Comparison of ENCODE assay signal across 8 mouse cellular contexts in the genomic region with DNA sequence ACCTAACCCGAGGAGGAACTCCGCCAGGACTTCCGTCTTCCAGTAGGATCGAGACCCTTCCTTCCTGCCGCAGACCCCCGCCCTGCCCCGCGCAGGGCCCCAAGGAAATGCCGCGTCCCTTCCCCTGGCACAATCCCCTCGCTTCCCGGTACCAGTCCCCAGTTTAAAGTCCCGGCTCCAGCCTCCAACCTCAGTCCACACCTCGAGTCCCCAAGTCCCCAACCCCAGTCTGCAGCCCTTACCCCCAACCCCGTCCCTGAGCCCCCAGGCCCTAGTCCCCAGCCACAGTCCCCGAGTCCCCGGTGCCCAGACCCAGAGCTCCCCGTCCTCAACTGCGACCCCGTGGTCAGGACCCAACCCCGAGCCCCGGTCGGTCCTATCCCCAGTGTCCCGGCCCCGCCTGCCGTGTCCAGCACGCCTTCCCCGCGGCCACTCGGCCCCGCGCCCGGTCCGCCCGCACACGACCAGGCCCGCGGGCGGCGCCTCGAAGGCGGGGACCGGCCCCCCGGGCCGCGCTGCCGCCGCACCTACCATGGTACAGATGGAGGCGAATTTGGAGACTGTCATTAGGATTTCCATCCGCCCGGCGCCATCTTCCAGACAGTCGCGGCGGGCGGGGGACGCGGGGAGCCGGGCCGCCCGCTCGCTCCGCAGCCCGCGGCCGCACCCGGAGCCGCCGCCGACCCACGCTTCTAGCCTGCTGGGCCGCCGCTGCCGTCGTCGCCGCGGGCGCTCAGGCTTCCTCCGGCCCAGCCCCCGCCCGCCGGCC. TPM values are rescaled to one million over a fixed set of nuclear protein-coding genes. Genes with fewer than 3 reads are reported as not detected.
DNase-seq lines count a peak whose midpoint lies in the region; ATAC-seq and TF ChIP-seq lines count a peak whose summit lies in the region.

No protein-coding gene starts in this region.

- ATAC-seq in forebrain, embryonic 12.5 days (ENCODE audit: low FRiP score) = peak; percentile 73
- peak; percentile 54 for ATAC-seq in hindbrain, embryonic 16.5 days
- peak; percentile 46 for ATAC-seq in liver, postnatal 0 days
- ATAC-seq in neural tube, embryonic 15.5 days (ENCODE audit: low FRiP score) = peak; percentile 68
- no peak; the same call in 1 of the 2 replicates for ATAC-seq in megakaryocyte progenitor cell, adult 5-6 weeks (replicated peaks; ENCODE audit: poor library complexity)

- peak; percentile 59 to 62 for DNase-seq in right cerebral cortex, postnatal 10 days (ENCODE audit: low spot score in 2 of 2)
- DNase-seq in right cerebral cortex, adult 2 months (ENCODE audit: low spot score in 2 of 2) = no peak
- DNase-seq in liver, postnatal 0 days = no peak

- peak overlapping the region; percentile 93 for H3K9ac ChIP-seq in forebrain, embryonic 12.5 days
- H3K9ac ChIP-seq in hindbrain, embryonic 16.5 days (ENCODE audit: low read depth, low read length) = peak overlapping the region; percentile 98
- peak overlapping the region; percentile 92 for H3K9ac ChIP-seq in liver, postnatal 0 days (replicated peaks)
- H3K9ac ChIP-seq in neural tube, embryonic 15.5 days (replicated peaks) = peak overlapping the region; percentile 92

- peak overlapping the region; percentile 89 for H3K4me3 ChIP-seq in bone marrow macrophage, adult 2 months (ENCODE audit: insufficient read depth, low read length)
- H3K4me3 ChIP-seq in forebrain, embryonic 12.5 days (replicated peaks) = peak overlapping the region; percentile 95
- H3K4me3 ChIP-seq in hindbrain, embryonic 16.5 days (ENCODE audit: low read length) = peak overlapping the region; percentile 99
- H3K4me3 ChIP-seq in liver, postnatal 0 days (ENCODE audit: low read depth, low read length) = peak overlapping the region; percentile 78
- H3K4me3 ChIP-seq in neural tube, embryonic 15.5 days (replicated peaks) = peak overlapping the region; percentile 93

- TF ChIP-seq CTCF in bone marrow macrophage, adult 2 months (IDR thresholded peaks at IDR 0.05; ENCODE audit: low read depth, low read length) = no peak
- no peak for TF ChIP-seq CTCF in liver, postnatal 0 days (IDR thresholded peaks at IDR 0.05; ENCODE audit: low read depth)

- H3K27ac ChIP-seq in bone marrow macrophage, adult 2 months (ENCODE audit: insufficient read depth, low read depth, low read length) = peak overlapping the region; percentile 55
- H3K27ac ChIP-seq in forebrain, embryonic 12.5 days = peak overlapping the region; percentile 90
- peak overlapping the region; percentile 88 for H3K27ac ChIP-seq in hindbrain, embryonic 16.5 days (ENCODE audit: low read depth, low read length)
- peak overlapping the region; percentile 93 for H3K27ac ChIP-seq in liver, postnatal 0 days (ENCODE audit: low read depth)
- H3K27ac ChIP-seq in neural tube, embryonic 15.5 days (replicated peaks) = peak overlapping the region; percentile 88

- TF ChIP-seq EP300 in liver, postnatal 0 days (IDR thresholded peaks at IDR 0.05; ENCODE audit: low read depth) = no peak

- H3K9me3 ChIP-seq in forebrain, embryonic 12.5 days = no peaks in the 10 kb centered on the region
- no peaks in the 10 kb centered on the region for H3K9me3 ChIP-seq in hindbrain, embryonic 16.5 days (ENCODE audit: control insufficient read depth, low read length)
- no peaks in the 10 kb centered on the region for H3K9me3 ChIP-seq in liver, postnatal 0 days (ENCODE audit: low read length)
- H3K9me3 ChIP-seq in neural tube, embryonic 15.5 days (replicated peaks) = no peaks in the 10 kb centered on the region

- peaks cover 20% of the 10 kb centered on the region for H3K4me1 ChIP-seq in bone marrow macrophage, adult 2 months (ENCODE audit: control insufficient read depth, insufficient read depth, low read length)
- peaks cover 41% of the 10 kb centered on the region for H3K4me1 ChIP-seq in forebrain, embryonic 12.5 days
- H3K4me1 ChIP-seq in hindbrain, embryonic 16.5 days (ENCODE audit: control insufficient read depth, insufficient read depth, low read depth, low read length) = peaks cover 31% of the 10 kb centered on the region
- peaks cover 27% of the 10 kb centered on the region for H3K4me1 ChIP-seq in liver, postnatal 0 days (ENCODE audit: insufficient read depth)
- peaks cover 40% of the 10 kb centered on the region for H3K4me1 ChIP-seq in neural tube, embryonic 15.5 days

- TF ChIP-seq POLR2A in bone marrow macrophage, adult 2 months (IDR thresholded peaks at IDR 0.05; ENCODE audit: borderline replicate concordance, low read depth, low read length) = no peak

- peak overlapping the region; percentile 83 for H3K4me2 ChIP-seq in forebrain, embryonic 12.5 days
- peak overlapping the region; percentile 81 for H3K4me2 ChIP-seq in hindbrain, embryonic 16.5 days (ENCODE audit: low read length)
- peak overlapping the region; percentile 97 for H3K4me2 ChIP-seq in liver, postnatal 0 days (ENCODE audit: low read depth, low read length)
- peak overlapping the region; percentile 77 for H3K4me2 ChIP-seq in neural tube, embryonic 15.5 days

- H3K27me3 ChIP-seq in forebrain, embryonic 12.5 days = no peaks in the 10 kb centered on the region
- H3K27me3 ChIP-seq in hindbrain, embryonic 16.5 days (replicated peaks; ENCODE audit: control insufficient read depth, insufficient read depth, low read length) = no peaks in the 10 kb centered on the region
- H3K27me3 ChIP-seq in liver, postnatal 0 days (ENCODE audit: insufficient read depth, low read length) = no peaks in the 10 kb centered on the region
- H3K27me3 ChIP-seq in neural tube, embryonic 15.5 days (replicated peaks) = no peaks in the 10 kb centered on the region

- under 1% methylated on average over 75 of the region's 83 CpGs for WGBS in forebrain, embryonic 12.5 days
- WGBS in hindbrain, embryonic 16.5 days = under 1% methylated on average over 46 of the region's 83 CpGs
- WGBS in liver, postnatal 0 days (ENCODE audit: insufficient replicate concordance) = 5% methylated on average over 47 of the region's 83 CpGs
- under 1% methylated on average over 61 of the region's 83 CpGs for WGBS in neural tube, embryonic 15.5 days

- no peaks in the 10 kb centered on the region for H3K36me3 ChIP-seq in forebrain, embryonic 12.5 days (replicated peaks)
- no peaks in the 10 kb centered on the region for H3K36me3 ChIP-seq in hindbrain, embryonic 16.5 days (ENCODE audit: control insufficient read depth, insufficient read depth, low read length)
- H3K36me3 ChIP-seq in liver, postnatal 0 days (replicated peaks; ENCODE audit: insufficient read depth, low read length) = no peaks in the 10 kb centered on the region
- no peaks in the 10 kb centered on the region for H3K36me3 ChIP-seq in neural tube, embryonic 15.5 days

RNA-seq across cellular contexts. Expression of gene Usp12, which starts 0.5 kb away (rescaled TPM):
- 33.6 and 36.2 TPM in 2 replicates for polyA plus RNA-seq in bone marrow macrophage, adult 2 months (2012; ENCODE audit: insufficient read depth, insufficient read length, missing spikeins)
- polyA plus RNA-seq in forebrain, embryonic 12.5 days (2016; fragmentation: Nextera tagmentation; extraction: Ambion mirVana) = 17.8 and 18.3 TPM in 2 replicates
- polyA plus RNA-seq in hindbrain, embryonic 16.5 days (2015; fragmentation: Nextera tagmentation; extraction: Ambion mirVana) = 13.0 and 14.8 TPM in 2 replicates
- polyA plus RNA-seq in liver, postnatal 0 days (2015; fragmentation: Nextera tagmentation; extraction: Ambion mirVana) = 6.8 and 6.9 TPM in 2 replicates
- 14.4 and 16.8 TPM in 2 replicates for polyA plus RNA-seq in neural tube, embryonic 15.5 days (2015; fragmentation: Nextera tagmentation; extraction: Ambion mirVana)
- total RNA-seq in megakaryocyte progenitor cell, adult 5-6 weeks (2015) = 14.2 and 16.4 TPM in 2 replicates
- 35.3 and 50.1 TPM in 2 replicates for total RNA-seq in megakaryocyte progenitor cell, adult 5-6 weeks (2017)

RNA-seq across cellular contexts. Expression of gene Rpl21, which starts 38.4 kb away (rescaled TPM):
- 45.4 and 142 TPM in 2 replicates for polyA plus RNA-seq in bone marrow macrophage, adult 2 months (2012; ENCODE audit: insufficient read depth, insufficient read length, missing spikeins)
- 413 and 432 TPM in 2 replicates for polyA plus RNA-seq in forebrain, embryonic 12.5 days (2016; fragmentation: Nextera tagmentation; extraction: Ambion mirVana)
- 297 and 315 TPM in 2 replicates for polyA plus RNA-seq in hindbrain, embryonic 16.5 days (2015; fragmentation: Nextera tagmentation; extraction: Ambion mirVana)
- polyA plus RNA-seq in liver, postnatal 0 days (2015; fragmentation: Nextera tagmentation; extraction: Ambion mirVana) = 281 and 298 TPM in 2 replicates
- 337 and 386 TPM in 2 replicates for polyA plus RNA-seq in neural tube, embryonic 15.5 days (2015; fragmentation: Nextera tagmentation; extraction: Ambion mirVana)
- 2,785 and 2,819 TPM in 2 replicates for total RNA-seq in megakaryocyte progenitor cell, adult 5-6 weeks (2015)
- total RNA-seq in megakaryocyte progenitor cell, adult 5-6 weeks (2017) = 2,136 and 2,277 TPM in 2 replicates

RNA-seq across cellular contexts. Expression of gene Rasl11a, which starts 50.6 kb away (rescaled TPM):
- polyA plus RNA-seq in bone marrow macrophage, adult 2 months (2012; ENCODE audit: insufficient read depth, insufficient read length, missing spikeins) = not detected in 2 replicates
- 19.2 and 19.3 TPM in 2 replicates for polyA plus RNA-seq in forebrain, embryonic 12.5 days (2016; fragmentation: Nextera tagmentation; extraction: Ambion mirVana)
- 7.6 and 8.5 TPM in 2 replicates for polyA plus RNA-seq in hindbrain, embryonic 16.5 days (2015; fragmentation: Nextera tagmentation; extraction: Ambion mirVana)
- polyA plus RNA-seq in liver, postnatal 0 days (2015; fragmentation: Nextera tagmentation; extraction: Ambion mirVana) = 3.0 and 3.1 TPM in 2 replicates
- 12.7 and 15.2 TPM in 2 replicates for polyA plus RNA-seq in neural tube, embryonic 15.5 days (2015; fragmentation: Nextera tagmentation; extraction: Ambion mirVana)
- total RNA-seq in megakaryocyte progenitor cell, adult 5-6 weeks (2015) = 0.47 TPM in 1 of 2 replicates, not detected in the other
- not detected in 2 replicates for total RNA-seq in megakaryocyte progenitor cell, adult 5-6 weeks (2017)

Comparison
In these comparisons a context has a peak if more than half of its experiments do, and no peak if none do; other contexts are left out.
1. DNase-seq: peak in right cerebral cortex, postnatal 10 days (2 of 2); none in right cerebral cortex, adult 2 months (0 of 2) and liver, postnatal 0 days (single experiment).
2. Peak in every context shown above with its lines, with median percentiles within 50 percentile points of each other: H3K27ac ChIP-seq, H3K4me3 ChIP-seq, H3K4me2 ChIP-seq and H3K9ac ChIP-seq.